Mouse (Mus musculus) testis, adult 2 months (tissue): ENCODE measurements around the gene Prickle1. TPM values are rescaled to one million over a fixed set of nuclear protein-coding genes. Genes with fewer than 3 reads are reported as not detected.

Experiments
- H3K27ac ChIP-seq: fragments of 200-500 bp; 2 replicates; pipeline ENCODE4 v1.5.1; 2012; ENCODE audit warnings: low read depth, low read length; ENCODE audit not compliant: control insufficient read depth, insufficient read depth
- H3K27me3 ChIP-seq: fragments of 200-500 bp; 2 replicates; pipeline ENCODE4 v1.6.1; 2012; ENCODE audit warnings: mild to moderate bottlenecking, low read length, moderate library complexity; ENCODE audit not compliant: control insufficient read depth, insufficient read depth
- H3K36me3 ChIP-seq: fragments of 200-500 bp; 2 replicates; pipeline ENCODE4 v1.6.1; 2012; ENCODE audit warnings: mild to moderate bottlenecking, low read length; ENCODE audit not compliant: control insufficient read depth, insufficient read depth
- H3K4me1 ChIP-seq: fragments of 200-500 bp; 2 replicates; pipeline ENCODE4 v1.6.1; 2012; ENCODE audit warnings: low read length; ENCODE audit not compliant: control insufficient read depth, insufficient read depth
- H3K4me3 ChIP-seq: fragments of 200-500 bp; 2 replicates; pipeline ENCODE4 v1.5.1; 2012; ENCODE audit warnings: low read depth, mild to moderate bottlenecking, low read length, moderate library complexity, mixed read lengths; ENCODE audit not compliant: control insufficient read depth
- CTCF ChIP-seq: fragments of 200-500 bp; IDR thresholded peaks from 2 replicates; pipeline ENCODE4 v1.5.1; 2012; ENCODE audit warnings: low read depth, mild to moderate bottlenecking, inconsistent platforms, low read length, moderate library complexity; ENCODE audit not compliant: control insufficient read depth, insufficient read depth, insufficient replicate concordance
- POLR2A ChIP-seq: fragments of 200-500 bp; IDR thresholded peaks from 2 replicates; pipeline ENCODE4 v1.6.1; 2012; ENCODE audit warnings: low read depth, mild to moderate bottlenecking, inconsistent platforms, low read length, moderate library complexity; ENCODE audit not compliant: control insufficient read depth
- polyA plus RNA-seq: library from polyadenylated mRNA; depleted of rRNA; stranded (reverse); fragments of >200 nt; gene quantifications from 2 replicates; pipeline ENCODE4 v1.2.3, GENCODE M21; 2012; rRNA removed

The Prickle1 gene
- polyA plus RNA-seq, result 3.6 and 3.9 TPM in 2 replicates

DNA sequence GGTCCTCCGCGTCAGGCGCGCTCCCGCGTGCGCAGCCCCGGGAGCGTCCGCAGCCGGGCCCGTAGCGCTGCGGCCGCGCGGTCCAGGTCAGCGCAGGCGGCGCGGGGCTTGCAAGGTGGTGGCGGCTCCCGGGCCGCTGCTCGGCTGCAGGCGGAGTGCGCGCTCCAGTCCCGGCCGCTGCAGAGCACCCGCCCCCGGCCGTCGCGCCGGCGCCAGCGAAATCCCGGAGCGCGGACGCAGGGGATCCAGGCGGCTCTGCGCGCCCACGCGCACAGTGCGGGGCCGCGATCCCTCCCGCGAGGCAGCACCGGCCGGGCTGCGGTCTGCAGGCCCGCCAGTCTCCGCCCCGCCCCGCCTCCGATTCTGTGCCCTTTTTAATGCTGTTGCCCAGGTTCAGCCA lies at the start of gene Prickle1:
Gene Prickle1 (minus strand): TSS at position 146 of the 400 bp plus-strand sequence.
- peaks cover 29% of the 10 kb centered on the region for H3K4me1 ChIP-seq
- no peaks in the 10 kb centered on the region for H3K27me3 ChIP-seq
- H3K36me3 ChIP-seq, result no peaks in the 10 kb centered on the region
- H3K4me3 ChIP-seq, result peak within 1 kb of the TSS; percentile 83
- TF ChIP-seq POLR2A (peak; percentile 61), CTCF (no peak)
- peak within 1 kb of the TSS; percentile 59 for H3K27ac ChIP-seq

GRCm38 (mm10) chr15:93640221-93640620 lies 44.5 kb upstream of the Prickle1 start:
- Histone ChIP-seq H3K4me3 (no peak overlapping the region), H3K27ac (no peak overlapping the region), H3K36me3 (no peaks in the 10 kb centered on the region), H3K27me3 (no peaks in the 10 kb centered on the region), H3K4me1 (no peaks in the 10 kb centered on the region)
- TF ChIP-seq POLR2A (no peak), CTCF (no peak)

GRCm38 (mm10) chr15:93636976-93637375 lies 41.3 kb upstream of the Prickle1 start:
- TF ChIP-seq POLR2A (no peak), CTCF (no peak)
- Histone ChIP-seq H3K27me3 (no peaks in the 10 kb centered on the region), H3K4me1 (no peaks in the 10 kb centered on the region), H3K36me3 (no peaks in the 10 kb centered on the region), H3K4me3 (no peak overlapping the region), H3K27ac (no peak overlapping the region)

GRCm38 (mm10) chr15:93635603-93636002 lies 39.9 kb upstream of the Prickle1 start:
- no peak overlapping the region for H3K4me3 ChIP-seq
- TF ChIP-seq CTCF, result no peak
- TF ChIP-seq POLR2A, result no peak
- H3K4me1 ChIP-seq, result no peaks in the 10 kb centered on the region
- no peak overlapping the region for H3K27ac ChIP-seq
- H3K36me3 ChIP-seq, result no peaks in the 10 kb centered on the region
- H3K27me3 ChIP-seq, result no peaks in the 10 kb centered on the region

GRCm38 (mm10) chr15:93634536-93634935 lies 38.8 kb upstream of the Prickle1 start:
- no peak for TF ChIP-seq CTCF
- no peak for TF ChIP-seq POLR2A
- no peaks in the 10 kb centered on the region for H3K4me1 ChIP-seq
- no peaks in the 10 kb centered on the region for H3K27me3 ChIP-seq
- H3K36me3 ChIP-seq, result no peaks in the 10 kb centered on the region
- no peak overlapping the region for H3K4me3 ChIP-seq
- H3K27ac ChIP-seq, result no peak overlapping the region

- TF ChIP-seq POLR2A (no peak), CTCF (no peak)
- no peaks in the 10 kb centered on the region for H3K36me3 ChIP-seq
- H3K4me3 ChIP-seq, result no peak overlapping the region
Measured at GRCm38 (mm10) chr15:93630001-93630541, 34.4 kb upstream of the Prickle1 start.

DNA sequence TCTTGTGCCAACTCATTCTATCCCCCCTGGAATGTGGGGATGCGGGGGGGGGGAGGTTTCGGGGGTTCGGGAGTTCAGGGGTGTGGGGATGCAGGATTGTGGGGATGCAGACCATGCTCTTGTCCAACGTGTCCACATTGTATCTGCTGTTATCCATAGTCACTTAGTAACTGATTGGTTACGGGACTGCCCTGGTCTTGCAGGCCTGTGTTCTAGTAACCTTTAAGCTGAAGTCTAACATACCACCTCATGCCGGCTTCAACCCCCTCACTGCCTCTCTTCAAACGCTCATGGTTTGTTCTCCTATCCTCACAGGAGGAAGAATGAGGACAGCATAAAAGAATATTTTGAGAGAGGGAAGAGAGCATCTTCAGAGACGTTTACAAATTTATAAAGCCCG lies 33.5 kb upstream of the Prickle1 start:
- Histone ChIP-seq H3K4me1 (peaks cover 5% of the 10 kb centered on the region; the same call in 1 of the 2 replicates), H3K27me3 (no peaks in the 10 kb centered on the region), H3K36me3 (no peaks in the 10 kb centered on the region), H3K4me3 (no peak overlapping the region), H3K27ac (no peak overlapping the region)
- TF ChIP-seq CTCF (no peak), POLR2A (no peak)

More at GRCm38 (mm10) chr15:93630001-93630541, 34.4 kb upstream of the Prickle1 start:
- H3K27ac ChIP-seq, result no peak overlapping the region
- H3K27me3 ChIP-seq, result no peaks in the 10 kb centered on the region
- H3K4me1 ChIP-seq, result peaks cover 5% of the 10 kb centered on the region; the same call in 1 of the 2 replicates
